Mouse (Mus musculus) heart, adult 8-10 months (tissue): Measurements from ENCODE around the gene Etfb. TPM values are rescaled to one million over a fixed set of nuclear protein-coding genes. Genes with fewer than 3 reads are reported as not detected.

Source experiments
- DNase-seq: peaks from one replicate; pipeline ENCODE4 v3.0.0; 2022; ENCODE audit warnings: low spot score
- total RNA-seq, 4 experiments: library from RNA; stranded (reverse); gene quantifications; 2 replicates each; pipeline ENCODE4 v1.2.4; 2022

Etfb gene
- total RNA-seq, 4 experiments from 2014 or later = 1,243 to 1,357 (median 1,292) TPM

DNA sequence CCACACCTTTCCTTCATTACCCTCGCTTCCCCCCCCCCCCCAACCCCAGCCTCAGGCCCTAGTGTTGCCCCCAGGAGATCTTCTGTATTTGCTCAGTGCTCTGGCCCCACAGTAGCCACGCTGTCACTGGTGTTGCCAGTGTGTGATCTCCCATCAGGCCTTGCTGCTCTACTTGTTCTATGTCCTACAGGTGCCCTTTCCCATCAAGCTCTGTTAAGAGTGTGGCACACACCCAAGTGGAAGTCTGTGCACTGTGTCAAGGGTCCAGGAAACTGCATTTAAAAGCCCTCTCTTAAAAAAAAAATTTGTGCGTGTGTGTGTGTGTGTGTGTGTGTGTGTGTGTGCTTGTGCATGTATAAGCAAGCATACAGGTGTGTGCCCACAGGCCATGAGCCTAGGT lies 4.4 kb downstream of the Etfb start:
- DNase-seq = no peak

- DNase-seq = no peak
Observed at GRCm38 (mm10) chr7:43449811-43450210, 5.9 kb downstream of the Etfb start.

- no peak for DNase-seq
Observed at GRCm38 (mm10) chr7:43451726-43452125, 7.8 kb downstream of the Etfb start.

- no peak for DNase-seq
Observed at GRCm38 (mm10) chr7:43452609-43453008, 8.7 kb downstream of the Etfb start.

GRCm38 (mm10) chr7:43453599-43454355 lies 9.9 kb downstream of the Etfb start:
- DNase-seq = no peak

GRCm38 (mm10) chr7:43454371-43454770 lies 10.5 kb downstream of the Etfb start:
- no peak for DNase-seq

DNA sequence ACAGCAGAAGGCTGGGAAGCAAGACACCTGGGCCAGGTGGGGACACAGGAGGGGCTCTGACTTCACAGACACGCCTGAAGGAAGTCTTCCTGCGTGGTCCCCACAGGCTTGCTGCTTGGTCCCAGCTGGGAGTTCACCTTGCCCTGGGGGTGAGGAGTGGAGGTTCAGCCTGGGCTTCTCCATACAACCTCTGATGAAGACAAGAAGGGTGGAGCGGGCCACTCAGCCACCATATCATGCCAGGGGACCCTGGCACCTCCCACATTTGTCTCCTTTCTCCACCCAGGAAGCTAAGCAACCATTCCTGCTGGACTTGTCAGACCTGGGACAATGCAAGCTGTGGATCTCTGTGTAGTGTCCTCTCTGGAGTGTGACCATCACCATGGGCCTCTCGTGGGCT lies 19.0 kb downstream of the Etfb start, which contains the start of gene Vsig10l:
TSS of gene Vsig10l (plus strand) at position 301 of the 400 bp plus-strand sequence.
- no peak for DNase-seq

- no peak for DNase-seq
Observed at GRCm38 (mm10) chr7:43463976-43464375, 20.1 kb downstream of the Etfb start.

- DNase-seq = no peak
Observed at GRCm38 (mm10) chr7:43464864-43465343, 21.0 kb downstream of the Etfb start.

DNA sequence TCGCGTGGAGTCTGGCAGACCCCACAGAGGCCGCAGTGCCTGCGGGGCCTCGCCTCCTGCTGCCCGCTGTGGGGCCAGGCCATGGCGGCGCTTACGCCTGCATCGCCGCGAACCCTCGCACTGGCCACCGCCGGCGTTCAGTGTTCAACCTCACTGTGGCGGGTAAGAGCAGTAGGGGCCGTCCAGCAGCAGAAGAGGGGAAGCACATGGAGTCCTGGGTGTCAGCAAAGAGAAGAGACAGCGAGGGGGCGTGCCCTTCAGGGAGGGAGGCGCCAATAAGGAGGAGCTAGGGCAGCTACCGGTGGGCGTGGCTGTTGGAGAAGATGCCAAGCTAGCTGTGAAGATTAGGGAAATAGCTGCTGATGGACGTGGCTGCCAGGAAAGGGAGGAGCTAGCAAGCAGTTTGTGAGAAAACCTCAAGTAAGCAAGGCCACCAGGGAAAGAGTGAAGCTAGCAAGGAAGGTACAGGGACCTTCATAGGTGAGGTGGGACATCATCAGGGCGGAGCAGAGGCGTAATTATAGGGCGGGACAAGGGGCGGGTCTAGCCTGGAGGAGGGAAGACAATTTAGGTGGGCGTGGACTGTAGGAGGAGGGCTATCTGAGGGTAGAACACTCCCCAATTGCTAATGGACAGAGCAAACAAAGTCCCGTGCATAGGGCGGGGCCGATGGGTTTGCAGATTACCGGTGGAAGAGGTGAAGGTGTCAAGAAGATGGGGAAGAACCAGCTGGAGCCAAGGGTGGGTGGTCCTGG lies 21.6 kb downstream of the Etfb start:
- DNase-seq = peak; percentile 88

- peak; percentile 70 for DNase-seq
Observed at GRCm38 (mm10) chr7:43466099-43466694, 22.3 kb downstream of the Etfb start.

GRCm38 (mm10) chr7:43470373-43470772 lies 26.5 kb downstream of the Etfb start:
- no peak for DNase-seq

DNA sequence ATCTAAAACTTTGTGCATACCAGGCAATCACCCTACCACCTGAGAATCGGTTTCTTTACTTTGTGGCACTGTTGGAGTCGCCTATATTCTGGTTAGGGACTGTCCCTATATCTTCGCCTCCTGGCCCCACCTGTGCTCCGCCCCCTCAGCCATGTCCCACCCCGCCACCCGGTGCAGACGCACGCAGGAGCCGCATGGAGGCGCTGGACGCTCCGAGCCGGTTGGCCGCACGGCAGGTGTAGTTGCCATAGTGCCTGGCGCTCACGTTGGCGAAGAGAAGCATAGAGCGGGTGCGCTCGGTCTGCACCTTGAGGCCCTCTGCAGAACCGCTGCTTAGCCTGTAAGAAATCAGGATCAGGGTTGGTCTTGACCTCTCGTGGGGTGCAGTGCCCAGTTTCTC lies 31.8 kb downstream of the Etfb start:
- DNase-seq = no peak

- DNase-seq = no peak
Observed at GRCm38 (mm10) chr7:43476376-43476775, 32.5 kb downstream of the Etfb start.

- no peak for DNase-seq
Observed at GRCm38 (mm10) chr7:43481191-43481590, 37.3 kb downstream of the Etfb start.

DNA sequence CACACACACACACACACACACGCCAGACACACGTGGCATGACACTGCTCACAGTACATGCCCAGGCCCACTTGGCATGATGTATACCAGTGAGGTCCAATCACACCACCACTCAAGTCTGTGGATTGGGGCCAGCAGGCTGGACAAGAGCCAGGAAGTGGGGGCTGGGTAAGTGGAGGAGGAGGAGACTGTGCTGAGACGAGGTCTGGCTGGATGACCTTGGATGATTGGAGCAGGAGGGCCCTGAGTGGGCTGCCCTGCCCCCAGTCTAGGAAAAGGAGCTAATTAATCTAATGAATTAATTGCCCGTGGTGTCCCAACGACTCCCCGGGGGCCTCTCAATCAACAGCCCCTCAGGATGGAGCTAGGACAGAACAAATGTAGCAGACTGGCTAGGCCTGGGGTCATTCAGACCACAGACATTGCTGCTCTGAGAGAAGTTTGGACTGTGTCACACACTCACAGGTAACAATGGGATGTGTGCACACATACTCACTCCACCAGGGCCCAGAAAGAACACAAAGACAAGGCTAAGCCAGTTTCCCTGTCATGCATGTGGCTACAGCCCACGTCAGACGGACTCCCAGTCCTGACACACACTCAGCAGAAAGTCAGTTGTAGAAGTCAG lies 38.3 kb downstream of the Etfb start:
- no peak for DNase-seq

- no peak for DNase-seq
Observed at GRCm38 (mm10) chr7:43483236-43483635, 39.4 kb downstream of the Etfb start.

DNA sequence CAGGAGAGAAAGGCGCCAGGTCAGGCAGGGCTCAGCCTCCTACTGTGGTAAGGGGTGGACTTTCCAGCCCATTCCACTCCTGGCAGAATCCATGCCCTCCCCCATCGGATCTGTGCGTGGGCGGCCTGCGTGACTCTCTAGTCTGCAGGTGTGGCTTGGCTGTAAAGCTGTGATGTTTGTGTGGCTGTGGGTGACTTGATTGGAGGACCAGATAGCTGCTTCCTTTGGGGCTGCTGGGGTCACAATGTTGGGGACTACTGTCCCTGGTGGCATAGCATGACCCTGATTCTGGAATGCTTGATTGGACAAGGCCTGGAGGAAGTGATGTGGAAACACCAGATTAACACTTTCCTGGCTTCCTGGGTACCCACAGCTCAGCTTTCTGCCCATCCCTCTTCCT lies 44.8 kb downstream of the Etfb start:
- DNase-seq = no peak

DNA sequence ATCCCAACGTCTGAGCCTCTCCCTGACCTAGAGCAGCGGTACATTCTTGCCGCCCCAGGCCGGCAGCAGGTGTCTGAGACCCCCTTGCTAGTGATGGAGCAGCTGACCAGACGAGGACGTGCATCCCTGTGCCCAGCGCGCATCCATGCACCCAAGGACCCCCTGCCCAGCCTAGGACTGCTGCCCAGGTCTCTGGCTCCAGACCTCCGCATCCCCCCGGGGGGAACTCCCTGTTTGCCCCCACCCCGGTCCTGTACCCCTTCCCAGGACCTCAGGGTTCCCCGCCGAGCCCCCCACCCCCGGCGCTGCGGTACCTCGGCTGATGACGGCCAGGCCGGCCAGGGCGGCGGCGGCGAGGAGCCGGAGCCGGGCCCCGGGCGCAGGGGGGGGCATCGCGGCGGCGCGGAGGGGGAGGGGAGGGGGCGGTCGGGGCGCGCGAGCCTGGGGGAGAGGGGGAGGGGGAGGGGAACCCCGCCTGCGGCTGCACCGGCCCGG lies 45.8 kb downstream of the Etfb start, which contains the start of gene Iglon5:
TSS of gene Iglon5 (minus strand) at position 445 of the 495 bp plus-strand sequence.
- DNase-seq = no peak

- DNase-seq = peak; percentile 4
Observed at GRCm38 (mm10) chr7:43490182-43490584, 46.3 kb downstream of the Etfb start.

DNA sequence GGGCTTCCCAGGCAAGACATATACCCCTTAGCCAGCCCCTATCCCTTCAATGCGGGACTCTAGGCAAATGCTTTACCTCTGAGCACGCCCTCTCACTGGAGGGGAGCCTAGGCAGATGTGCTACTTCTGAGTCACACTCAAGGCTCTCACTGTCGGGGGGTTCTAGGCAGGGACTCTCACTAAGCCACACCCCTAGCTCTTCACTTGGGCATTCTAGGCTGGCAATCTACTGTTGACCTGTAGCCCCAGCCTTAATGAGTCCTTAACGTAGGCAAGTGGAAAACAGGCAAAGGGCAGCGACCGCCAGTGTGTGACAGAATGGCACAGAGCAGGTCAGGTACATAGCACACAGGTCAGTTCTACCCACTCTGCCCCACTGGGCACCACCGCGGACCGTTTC lies 47.0 kb downstream of the Etfb start:
- no peak for DNase-seq
